ENCODE assay signal across 17 mouse cellular contexts in the genomic region with DNA sequence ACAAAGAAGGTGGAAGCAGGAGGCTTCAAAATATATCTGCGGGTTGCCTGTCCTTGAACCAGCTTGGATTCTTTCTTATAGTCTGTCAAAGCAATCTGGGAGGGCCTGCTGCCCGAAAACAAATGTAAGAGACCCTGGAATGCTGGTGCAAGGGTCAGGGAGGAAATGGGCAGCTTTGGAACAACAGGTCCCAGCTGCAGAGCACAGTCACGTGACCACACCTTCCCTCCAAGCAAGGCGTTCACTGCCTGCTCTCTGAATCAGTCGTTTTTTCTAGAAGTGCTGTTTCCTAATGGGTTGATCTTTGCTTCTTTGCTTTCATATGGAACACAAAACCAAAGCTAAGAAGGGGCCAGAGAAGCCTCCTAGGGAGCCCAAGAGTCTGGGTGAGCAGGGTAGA.
DNase-seq lines count a peak whose midpoint lies in the region; ATAC-seq and TF ChIP-seq lines count a peak whose summit lies in the region.
"Had no signal": no experiment of that assay in that cellular context is flagged by ENCODE, and none has a peak within 500 bp of the region (broad histone marks: within the 10 kb centered on the region; RNA-seq: fewer than 3 reads in every experiment).

No protein-coding gene starts in this region.

- no peaks in the 10 kb centered on the region for H3K4me1 ChIP-seq in kidney, adult 2 months (ENCODE audit: control insufficient read depth, insufficient read depth, low read length)
- peaks cover 2% of the 10 kb centered on the region; the same call in 1 of the 2 replicates for H3K4me1 ChIP-seq in testis, adult 2 months (ENCODE audit: control insufficient read depth, insufficient read depth, low read length)
- H3K4me1 ChIP-seq in embryonic facial prominence, embryonic 12.5 days = peaks cover 16% of the 10 kb centered on the region
- H3K4me1 ChIP-seq in liver, postnatal 0 days (ENCODE audit: insufficient read depth) = no peaks in the 10 kb centered on the region
- H3K4me1 ChIP-seq: heart, embryonic 10.5 days; hindbrain, embryonic 15.5 days had no signal

- ATAC-seq in embryonic facial prominence, embryonic 12.5 days (ENCODE audit: insufficient number of reproducible peaks, insufficient read depth, low FRiP score, low TSS enrichment) = no peak
- no peak for ATAC-seq in liver, postnatal 0 days

- WGBS in kidney, adult 2 months = 32% methylated on average over 5 of the region's 5 CpGs
- WGBS in embryonic facial prominence, embryonic 12.5 days = 36% methylated on average over 5 of the region's 5 CpGs
- 45% methylated on average over 5 of the region's 5 CpGs for WGBS in liver, postnatal 0 days (ENCODE audit: insufficient replicate concordance)

- no peak for TF ChIP-seq EP300 in liver, postnatal 0 days (IDR thresholded peaks at IDR 0.05; ENCODE audit: low read depth)

- no peaks in the 10 kb centered on the region for H3K9me3 ChIP-seq in embryonic facial prominence, embryonic 12.5 days
- H3K9me3 ChIP-seq in liver, postnatal 0 days (ENCODE audit: low read length) = no peaks in the 10 kb centered on the region
- H3K9me3 ChIP-seq: forebrain, embryonic 12.5 days; heart, embryonic 10.5 days; hindbrain, embryonic 15.5 days; limb, embryonic 15.5 days had no signal

- TF ChIP-seq POLR2A in kidney, adult 2 months (IDR thresholded peaks at IDR 0.05; ENCODE audit: low read depth, low read length) = no peak
- TF ChIP-seq POLR2A in testis, adult 2 months (IDR thresholded peaks at IDR 0.05; ENCODE audit: control insufficient read depth, low read depth, low read length) = no peak

- no peak overlapping the region for H3K4me2 ChIP-seq in embryonic facial prominence, embryonic 12.5 days (replicated peaks)
- H3K4me2 ChIP-seq in liver, postnatal 0 days (ENCODE audit: low read depth, low read length) = no peak overlapping the region
- H3K4me2 ChIP-seq: forebrain, embryonic 12.5 days; hindbrain, embryonic 15.5 days; limb, embryonic 15.5 days had no signal

- no peak overlapping the region for H3K4me3 ChIP-seq in kidney, adult 2 months (ENCODE audit: insufficient read depth, low read depth, low read length)
- H3K4me3 ChIP-seq in testis, adult 2 months (ENCODE audit: control insufficient read depth, low read depth, low read length) = no peak overlapping the region
- no peak overlapping the region for H3K4me3 ChIP-seq in embryonic facial prominence, embryonic 12.5 days
- H3K4me3 ChIP-seq in liver, postnatal 0 days (ENCODE audit: low read depth, low read length) = no peak overlapping the region
- H3K4me3 ChIP-seq: forebrain, embryonic 12.5 days; heart, embryonic 10.5 days; hindbrain, embryonic 15.5 days; limb, embryonic 15.5 days had no signal

- H3K36me3 ChIP-seq in kidney, adult 2 months (ENCODE audit: control insufficient read depth, insufficient read depth, low read length) = no peaks in the 10 kb centered on the region
- H3K36me3 ChIP-seq in testis, adult 2 months (ENCODE audit: control insufficient read depth, insufficient read depth, low read length) = no peaks in the 10 kb centered on the region
- H3K36me3 ChIP-seq in embryonic facial prominence, embryonic 12.5 days = peaks cover 5% of the 10 kb centered on the region; the same call in 1 of the 2 replicates
- no peaks in the 10 kb centered on the region for H3K36me3 ChIP-seq in liver, postnatal 0 days (replicated peaks; ENCODE audit: insufficient read depth, low read length)
- H3K36me3 ChIP-seq: forebrain, embryonic 12.5 days; hindbrain, embryonic 15.5 days had no signal

- TF ChIP-seq CTCF in kidney, adult 2 months (conservative IDR thresholded peaks at IDR 0.05; ENCODE audit: insufficient read depth, insufficient read length, low read depth, low read length) = no peak
- no peak for TF ChIP-seq CTCF in testis, adult 2 months (IDR thresholded peaks at IDR 0.05; ENCODE audit: control insufficient read depth, insufficient read depth, insufficient replicate concordance, low read depth, low read length)
- TF ChIP-seq CTCF in liver, postnatal 0 days (IDR thresholded peaks at IDR 0.05; ENCODE audit: low read depth) = no peak

- no peak overlapping the region for H3K27ac ChIP-seq in kidney, adult 2 months (ENCODE audit: insufficient read depth, low read depth, low read length)
- peak overlapping the region; percentile 58; the same call in 1 of the 2 replicates for H3K27ac ChIP-seq in testis, adult 2 months (ENCODE audit: control insufficient read depth, insufficient read depth, low read depth, low read length)
- peak overlapping the region; percentile 54 for H3K27ac ChIP-seq in embryonic facial prominence, embryonic 12.5 days
- H3K27ac ChIP-seq in liver, postnatal 0 days (ENCODE audit: low read depth) = no peak overlapping the region
- H3K27ac ChIP-seq: forebrain, embryonic 12.5 days; heart, embryonic 10.5 days; hindbrain, embryonic 15.5 days; limb, embryonic 15.5 days had no signal

- DNase-seq in kidney, adult 2 months = peak; percentile 18
- DNase-seq in kidney, adult 9 months = no peak
- DNase-seq in testis, postnatal 10 days (ENCODE audit: low spot score) = no peak
- DNase-seq in liver, postnatal 0 days = no peak
- DNase-seq in adrenal gland, postnatal 4 days (ENCODE audit: low spot score in 2 of 2) = no peak
- DNase-seq: B cell, adult 2 months; cerebellum, postnatal 36 days; gastrocnemius, postnatal 36 days; heart, postnatal 14 days; kidney, adult 18-20 months; kidney, postnatal 4 days had no signal

- H3K9ac ChIP-seq in embryonic facial prominence, embryonic 12.5 days = no peak overlapping the region
- no peak overlapping the region for H3K9ac ChIP-seq in liver, postnatal 0 days (replicated peaks)
- H3K9ac ChIP-seq: forebrain, embryonic 12.5 days; hindbrain, embryonic 15.5 days; limb, embryonic 15.5 days had no signal

- H3K27me3 ChIP-seq in kidney, adult 2 months (replicated peaks; ENCODE audit: control insufficient read depth, insufficient read depth, low read length) = no peaks in the 10 kb centered on the region
- H3K27me3 ChIP-seq in testis, adult 2 months (ENCODE audit: control insufficient read depth, insufficient read depth, low read length) = no peaks in the 10 kb centered on the region
- H3K27me3 ChIP-seq in embryonic facial prominence, embryonic 12.5 days = no peaks in the 10 kb centered on the region
- H3K27me3 ChIP-seq in liver, postnatal 0 days (ENCODE audit: insufficient read depth, low read length) = no peaks in the 10 kb centered on the region
- H3K27me3 ChIP-seq: forebrain, embryonic 12.5 days; hindbrain, embryonic 15.5 days; limb, embryonic 15.5 days had no signal

Comparison
In these comparisons a context has a peak if more than half of its experiments do, and no peak if none do; other contexts are left out.
1. H3K27ac ChIP-seq: peak in testis, adult 2 months (single experiment) and embryonic facial prominence, embryonic 12.5 days (single experiment); none in kidney, adult 2 months (single experiment) and liver, postnatal 0 days (single experiment).